Mouse (Mus musculus) E14TG2a.4 (cell line): ENCODE results near the gene Hist1h1c.
"Not testable (repeated sequence)": the region's sequence is repeated elsewhere in the genome, so short reads cannot be mapped to it uniquely, and the experiment has no call there.

Experiments used
- H3K27me3 ChIP-seq: 2 replicates; pipeline ENCODE4 v1.6.1; 2014; ENCODE audit warnings: low read length, control low read depth; ENCODE audit not compliant: insufficient read depth
- H3K36me3 ChIP-seq: 2 replicates; pipeline ENCODE4 v1.6.1; 2014; ENCODE audit warnings: low read length, control low read depth; ENCODE audit not compliant: insufficient read depth
- H3K4me1 ChIP-seq: replicated peaks from 2 replicates; pipeline ENCODE4 v1.6.1; 2014; ENCODE audit warnings: low read depth, low read length, control low read depth
- H3K4me3 ChIP-seq: replicated peaks from 2 replicates; pipeline ENCODE4 v1.5.1; 2014; ENCODE audit warnings: mild to moderate bottlenecking, low read length
- H3K9me3 ChIP-seq: 2 replicates; pipeline ENCODE4 v1.6.1; 2014; ENCODE audit warnings: low read length, control low read depth
- CTCF ChIP-seq: conservative IDR thresholded peaks from 2 replicates; pipeline ENCODE4 v1.5.1; 2014; ENCODE audit warnings: low read length
- NANOG ChIP-seq: IDR thresholded peaks from 2 replicates; pipeline ENCODE4 v1.6.1; 2014; ENCODE audit warnings: borderline replicate concordance, low read length, mixed read lengths
- POU5F1 ChIP-seq: IDR thresholded peaks from 2 replicates; pipeline ENCODE4 v1.6.1; 2014; ENCODE audit warnings: low read length, borderline replicate concordance

Gene Hist1h1c

GRCm38 (mm10) chr13:23698300-23698693 lies 40.3 kb upstream of the Hist1h1c start, which contains the start of gene Hist1h4c:
Gene Hist1h4c (minus strand): TSS chr13:23698454.
- TF ChIP-seq CTCF (no peak), POU5F1 (no peak), NANOG (no peak)
- H3K4me1 ChIP-seq, result peaks cover 29% of the 10 kb centered on the region
- peak within 1 kb of the TSS; percentile 68 for H3K4me3 ChIP-seq
- H3K9me3 ChIP-seq, result no peaks in the 10 kb centered on the region
- H3K27me3 ChIP-seq, result peaks cover 6% of the 10 kb centered on the region; the same call in 1 of the 2 replicates
- H3K36me3 ChIP-seq, result no peaks in the 10 kb centered on the region

DNA sequence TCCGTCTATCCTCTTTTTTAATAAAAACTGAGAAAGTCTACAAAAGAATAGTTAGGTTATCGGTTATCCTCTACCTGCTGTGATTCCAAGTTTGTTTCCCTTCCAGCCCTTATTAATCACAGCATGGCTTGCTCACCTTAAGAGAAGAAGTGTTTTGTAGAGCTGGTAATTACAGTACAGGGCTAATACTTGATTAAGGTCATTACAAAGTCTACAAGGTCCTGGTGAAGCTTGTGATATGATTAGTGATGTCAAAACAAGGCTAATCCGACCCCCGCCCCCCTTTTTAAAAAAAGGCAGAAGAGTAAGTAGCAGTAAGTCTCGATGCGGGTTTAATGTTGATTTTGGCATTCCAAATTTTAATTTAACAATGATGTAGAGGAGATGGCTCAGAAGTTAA lies 39.6 kb upstream of the Hist1h1c start:
- no peaks in the 10 kb centered on the region for H3K9me3 ChIP-seq
- peaks cover 6% of the 10 kb centered on the region; the same call in 1 of the 2 replicates for H3K27me3 ChIP-seq
- TF ChIP-seq NANOG (no peak), POU5F1 (no peak), CTCF (no peak)
- no peak overlapping the region for H3K4me3 ChIP-seq
- no peaks in the 10 kb centered on the region for H3K36me3 ChIP-seq
- peaks cover 29% of the 10 kb centered on the region for H3K4me1 ChIP-seq

DNA sequence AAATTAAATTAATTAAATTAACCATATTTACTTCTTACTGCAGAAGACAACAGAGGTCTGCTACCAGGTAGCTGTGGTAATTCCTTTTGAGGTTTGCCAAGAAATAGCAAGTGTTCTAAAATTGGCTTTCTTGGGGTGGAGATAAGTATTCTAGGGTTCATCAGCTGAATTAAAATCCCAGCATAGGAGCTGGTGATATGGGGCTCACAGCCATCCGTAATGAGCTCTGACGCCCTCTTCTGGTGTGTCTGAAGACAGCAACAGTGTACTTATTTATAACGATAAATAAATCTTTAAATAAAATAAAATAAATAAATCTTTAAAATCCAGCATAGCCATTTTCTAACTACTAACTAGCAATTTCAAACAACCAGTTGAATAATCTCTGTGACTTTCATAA lies 38.8 kb upstream of the Hist1h1c start:
- Histone ChIP-seq H3K4me3 (no peak overlapping the region), H3K9me3 (no peaks in the 10 kb centered on the region), H3K27me3 (peaks cover 4% of the 10 kb centered on the region; the same call in 1 of the 2 replicates), H3K4me1 (peaks cover 29% of the 10 kb centered on the region), H3K36me3 (no peaks in the 10 kb centered on the region)
- TF ChIP-seq NANOG, result no peak
- TF ChIP-seq CTCF, result peak; percentile 20
- no peak for TF ChIP-seq POU5F1

- no peak overlapping the region for H3K4me3 ChIP-seq
- TF ChIP-seq CTCF (peak; percentile 62), POU5F1 (no peak)
- H3K36me3 ChIP-seq, result no peaks in the 10 kb centered on the region
- H3K4me1 ChIP-seq, result peaks cover 22% of the 10 kb centered on the region
- H3K27me3 ChIP-seq, result no peaks in the 10 kb centered on the region; the same call in 1 of the 2 replicates
- no peaks in the 10 kb centered on the region for H3K9me3 ChIP-seq
Observed at GRCm38 (mm10) chr13:23700786-23701520, 37.7 kb upstream of the Hist1h1c start.

DNA sequence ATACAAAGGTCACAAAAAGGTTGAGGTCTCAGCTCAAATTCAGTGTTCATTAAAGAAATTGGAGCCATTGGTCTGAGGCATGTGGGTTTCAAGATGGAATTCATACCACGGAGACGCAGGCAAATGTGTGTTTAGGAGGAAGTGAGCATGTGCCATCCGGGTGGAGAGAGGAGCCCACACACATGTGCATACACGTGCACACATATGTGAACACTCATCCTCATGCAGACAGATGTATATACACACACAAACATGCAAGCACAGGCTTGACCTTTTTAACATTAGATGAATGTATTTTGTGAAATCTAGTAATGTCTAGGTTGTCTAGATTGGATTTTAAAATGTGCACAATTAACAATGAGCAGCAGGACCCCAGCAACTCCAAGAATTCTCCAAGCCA lies 36.4 kb upstream of the Hist1h1c start:
- no peak overlapping the region for H3K4me3 ChIP-seq
- H3K27me3 ChIP-seq, result peaks cover 8% of the 10 kb centered on the region; the same call in 1 of the 2 replicates
- H3K36me3 ChIP-seq, result no peaks in the 10 kb centered on the region
- H3K4me1 ChIP-seq, result peaks cover 13% of the 10 kb centered on the region
- H3K9me3 ChIP-seq, result no peaks in the 10 kb centered on the region
- TF ChIP-seq NANOG, result no peak
- no peak for TF ChIP-seq POU5F1
- no peak for TF ChIP-seq CTCF

- not testable (repeated sequence) for H3K9me3 ChIP-seq, H3K4me3 ChIP-seq
- peaks cover 13% of the 10 kb centered on the region for H3K4me1 ChIP-seq
Observed at GRCm38 (mm10) chr13:23702801-23703200, 35.8 kb upstream of the Hist1h1c start.

GRCm38 (mm10) chr13:23705751-23706356 lies 32.8 kb upstream of the Hist1h1c start:
- TF ChIP-seq NANOG (no peak), CTCF (no peak), POU5F1 (no peak)
- H3K4me3 ChIP-seq, result no peak overlapping the region
- no peaks in the 10 kb centered on the region for H3K9me3 ChIP-seq
- H3K36me3 ChIP-seq, result no peaks in the 10 kb centered on the region
- peaks cover 41% of the 10 kb centered on the region for H3K27me3 ChIP-seq
- peaks cover 16% of the 10 kb centered on the region for H3K4me1 ChIP-seq

More at GRCm38 (mm10) chr13:23702801-23703200, 35.8 kb upstream of the Hist1h1c start:
- peaks cover 12% of the 10 kb centered on the region; the same call in 1 of the 2 replicates for H3K27me3 ChIP-seq
- H3K36me3 ChIP-seq, result not testable (repeated sequence)

DNA sequence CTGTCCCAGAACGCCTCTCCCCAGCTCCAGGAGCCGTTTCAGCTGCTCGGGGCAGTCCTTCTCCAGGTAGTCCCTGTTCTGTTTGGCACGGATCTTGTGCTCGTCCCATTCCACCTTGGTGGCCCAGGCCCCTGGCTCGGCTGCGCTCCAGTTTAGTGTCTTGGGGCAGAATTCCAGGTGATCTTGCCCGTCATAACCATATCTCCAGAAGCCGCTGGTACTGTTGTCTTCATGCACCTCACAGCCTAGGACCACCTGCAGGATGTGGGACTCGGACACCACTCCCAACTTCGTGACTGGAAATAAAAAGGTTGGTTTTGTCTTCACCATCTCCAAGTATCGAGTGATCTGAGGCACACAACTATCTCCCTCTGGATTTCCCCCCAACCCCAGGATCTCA lies 31.8 kb upstream of the Hist1h1c start:
- Histone ChIP-seq H3K27me3 (peaks cover 48% of the 10 kb centered on the region), H3K36me3 (no peaks in the 10 kb centered on the region), H3K9me3 (no peaks in the 10 kb centered on the region), H3K4me1 (peaks cover 14% of the 10 kb centered on the region), H3K4me3 (no peak overlapping the region)
- TF ChIP-seq NANOG, result no peak
- no peak for TF ChIP-seq CTCF
- TF ChIP-seq POU5F1, result no peak

GRCm38 (mm10) chr13:23708041-23708440 lies 30.6 kb upstream of the Hist1h1c start:
- H3K27me3 ChIP-seq, result peaks cover 51% of the 10 kb centered on the region
- no peaks in the 10 kb centered on the region for H3K36me3 ChIP-seq
- peaks cover 14% of the 10 kb centered on the region for H3K4me1 ChIP-seq
- no peaks in the 10 kb centered on the region for H3K9me3 ChIP-seq
- TF ChIP-seq CTCF (no peak), NANOG (no peak), POU5F1 (no peak)
- H3K4me3 ChIP-seq, result no peak overlapping the region
